Mouse (Mus musculus) C2C12 (cell line): ENCODE measurements around the gene Megf8. TPM values are rescaled to one million over a fixed set of nuclear protein-coding genes. Genes with fewer than 3 reads are reported as not detected.

Experiments
- H3K27me3 ChIP-seq: one replicate; pipeline ENCODE4 v1.6.1; 2011; ENCODE audit not compliant: control insufficient read depth, insufficient read depth, insufficient read length
- H3K36me3 ChIP-seq: one replicate; pipeline ENCODE4 v1.6.1; 2011; ENCODE audit not compliant: control insufficient read depth, insufficient read depth
- H3K4me3 ChIP-seq: one replicate; pipeline ENCODE4 v1.5.1; 2011; ENCODE audit warnings: mild to moderate bottlenecking, control low read depth; ENCODE audit not compliant: poor library complexity, insufficient read depth, severe bottlenecking
- H3K79me2 ChIP-seq: one replicate; pipeline ENCODE4 v1.6.1; 2011; ENCODE audit not compliant: control insufficient read depth, insufficient read depth
- H3K79me3 ChIP-seq: one replicate; pipeline ENCODE4 v1.6.1; 2011; ENCODE audit warnings: low read depth, control low read depth
- H3ac ChIP-seq: one replicate; pipeline ENCODE3; 2011; ENCODE audit warnings: low read depth; ENCODE audit not compliant: control insufficient read depth, insufficient read length
- CEBPB ChIP-seq: IDR thresholded peaks from one replicate; pipeline ENCODE4 v1.6.1; 2011; ENCODE audit warnings: low read depth, mild to moderate bottlenecking, control low read depth, moderate library complexity
- CTCF ChIP-seq: IDR thresholded peaks from one replicate; pipeline ENCODE4 v1.5.1; 2011; ENCODE audit not compliant: control insufficient read depth, insufficient read depth, insufficient read length
- FOSL1 ChIP-seq: IDR thresholded peaks from one replicate; pipeline ENCODE4 v1.8.0; 2011; ENCODE audit warnings: mild to moderate bottlenecking, low read length; ENCODE audit not compliant: poor library complexity, insufficient read depth, severe bottlenecking
- MAX ChIP-seq: IDR thresholded peaks from one replicate; pipeline ENCODE4 v1.6.1; 2011; ENCODE audit warnings: mild to moderate bottlenecking, control low read depth
- MYOD1 ChIP-seq: IDR thresholded peaks from one replicate; pipeline ENCODE4 v1.6.1; 2011; ENCODE audit warnings: low read depth; ENCODE audit not compliant: control insufficient read depth, insufficient read length
- MYOG ChIP-seq: IDR thresholded peaks from one replicate; pipeline ENCODE4 v1.6.1; 2011; ENCODE audit not compliant: control insufficient read depth, insufficient read length; ENCODE audit errors: extremely low read depth
- USF1 ChIP-seq: IDR thresholded peaks from one replicate; pipeline ENCODE4 v1.6.1; 2011; ENCODE audit warnings: low read depth, mild to moderate bottlenecking, control low read depth, moderate library complexity
- polyA plus RNA-seq: library from polyadenylated mRNA; unstranded; fragments of >200 nt; fragmentation: generic; extraction: Trizol; gene quantifications from one replicate; pipeline ENCODE4 v1.2.1, GENCODE M21; 2012; ENCODE audit warnings: missing spikeins

The Megf8 gene
- polyA plus RNA-seq, 1 experiment: 31.9 TPM

DNA sequence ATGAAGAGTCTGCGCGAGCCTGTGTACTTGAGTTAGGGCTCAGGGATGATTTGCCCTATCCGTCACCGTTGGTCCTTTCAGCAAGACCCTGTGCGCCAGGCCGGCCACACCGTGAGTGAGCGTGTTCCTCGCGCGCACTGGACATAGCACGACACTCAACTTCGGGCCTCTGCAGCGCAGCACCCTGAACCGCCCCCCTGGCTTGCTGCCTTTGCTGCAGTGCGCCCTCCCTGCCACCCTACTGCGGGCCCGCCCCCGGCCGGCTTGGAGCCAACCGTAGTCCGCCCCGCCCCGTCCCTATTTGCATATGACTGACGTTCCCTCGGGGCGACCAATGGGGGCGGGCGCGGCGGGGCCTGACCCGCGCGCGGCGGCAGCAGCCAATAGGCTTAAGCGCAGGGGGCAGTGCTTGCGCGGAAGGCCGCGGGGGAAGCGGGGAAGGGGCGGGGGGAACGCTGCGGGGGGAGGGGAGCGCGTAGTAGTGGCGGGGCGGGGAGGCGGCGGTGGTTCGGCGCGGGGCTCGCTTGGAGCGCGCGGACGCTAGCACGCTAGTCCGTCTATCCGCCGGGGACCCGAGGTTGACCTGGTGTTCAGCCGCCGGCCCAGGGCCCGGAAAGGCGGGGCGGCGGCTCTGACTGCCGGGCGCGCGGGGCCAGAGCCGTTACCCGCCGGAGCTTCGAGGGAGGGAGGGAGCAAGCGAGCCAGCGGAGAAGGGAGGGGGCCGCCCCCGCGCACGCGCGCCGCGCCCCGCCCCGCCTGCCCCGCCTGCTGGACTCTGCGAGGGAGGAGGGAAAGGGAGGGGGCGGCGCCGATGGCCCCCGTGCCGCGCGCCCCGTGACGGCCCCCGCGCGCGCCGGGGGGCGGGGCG, 35.0 kb upstream of the Megf8 start:
- H3K36me3 ChIP-seq: peaks cover 19% of the 10 kb centered on the region
- TF ChIP-seq CTCF (no peak), MYOD1 (no peak), MAX (no peak), CEBPB (no peak), FOSL1 (no peak)
- peak overlapping the region; percentile 43 for H3K4me3 ChIP-seq
- peaks cover 18% of the 10 kb centered on the region for H3K79me3 ChIP-seq
- no peaks in the 10 kb centered on the region for H3K27me3 ChIP-seq
- H3K79me2 ChIP-seq: peaks cover 32% of the 10 kb centered on the region
- H3ac ChIP-seq: peak overlapping the region; percentile 73

DNA sequence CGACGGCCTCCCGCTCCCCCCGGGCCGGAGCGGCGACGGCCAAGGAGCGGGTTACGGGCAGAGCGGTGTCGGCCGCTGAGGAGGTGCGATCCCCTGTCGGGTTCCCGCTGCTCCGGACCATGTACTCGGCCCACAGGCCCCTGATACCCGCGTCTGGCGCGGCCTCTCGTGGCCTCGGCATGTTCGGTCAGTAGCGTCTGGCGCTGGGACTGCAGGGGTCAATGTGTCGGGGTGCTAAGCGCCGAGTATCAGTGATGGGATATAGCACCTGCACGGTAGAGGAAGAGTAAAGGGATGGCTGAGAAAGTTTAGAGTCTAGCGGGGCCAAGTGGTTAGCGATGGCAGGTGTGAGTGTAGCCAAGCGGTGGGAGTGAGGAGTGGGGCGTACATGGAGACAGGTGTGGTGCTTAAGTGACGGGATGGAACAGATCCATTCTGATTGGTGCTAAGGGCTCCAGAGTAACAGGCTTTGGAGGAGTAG, 34.2 kb upstream of the Megf8 start:
- H3K4me3 ChIP-seq: peak overlapping the region; percentile 43
- peaks cover 18% of the 10 kb centered on the region for H3K79me3 ChIP-seq
- no peak for TF ChIP-seq MYOD1
- TF ChIP-seq USF1: no peak
- H3K36me3 ChIP-seq: peaks cover 25% of the 10 kb centered on the region
- peaks cover 27% of the 10 kb centered on the region for H3K79me2 ChIP-seq
- peak overlapping the region; percentile 93 for H3ac ChIP-seq
- H3K27me3 ChIP-seq: no peaks in the 10 kb centered on the region

DNA sequence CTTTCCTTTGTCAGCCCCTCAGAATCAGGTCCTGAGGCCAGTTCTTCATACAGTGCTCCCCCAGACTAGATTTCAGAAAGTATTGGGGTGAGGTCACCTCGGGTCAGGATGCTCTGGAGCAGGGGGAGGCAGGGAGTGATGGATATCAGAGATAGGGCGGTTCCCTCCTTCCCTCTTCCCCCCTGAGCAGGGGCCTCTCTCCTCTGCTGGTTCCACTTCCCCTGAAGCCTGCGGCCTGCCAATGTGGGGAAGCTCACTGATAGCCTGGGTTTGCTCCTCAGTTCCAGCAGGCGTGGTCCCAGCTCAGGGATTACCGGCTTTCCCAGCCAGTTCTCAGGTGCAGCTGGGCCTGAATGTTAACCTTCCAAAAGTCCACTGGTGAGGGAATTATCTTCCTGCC, 33.3 kb upstream of the Megf8 start:
- Histone ChIP-seq H3ac (peak overlapping the region; percentile 93), H3K36me3 (peaks cover 32% of the 10 kb centered on the region), H3K4me3 (peak overlapping the region; percentile 43), H3K79me3 (peaks cover 18% of the 10 kb centered on the region), H3K27me3 (no peaks in the 10 kb centered on the region), H3K79me2 (peaks cover 27% of the 10 kb centered on the region)
- TF ChIP-seq USF1: no peak
- TF ChIP-seq MAX: no peak

DNA sequence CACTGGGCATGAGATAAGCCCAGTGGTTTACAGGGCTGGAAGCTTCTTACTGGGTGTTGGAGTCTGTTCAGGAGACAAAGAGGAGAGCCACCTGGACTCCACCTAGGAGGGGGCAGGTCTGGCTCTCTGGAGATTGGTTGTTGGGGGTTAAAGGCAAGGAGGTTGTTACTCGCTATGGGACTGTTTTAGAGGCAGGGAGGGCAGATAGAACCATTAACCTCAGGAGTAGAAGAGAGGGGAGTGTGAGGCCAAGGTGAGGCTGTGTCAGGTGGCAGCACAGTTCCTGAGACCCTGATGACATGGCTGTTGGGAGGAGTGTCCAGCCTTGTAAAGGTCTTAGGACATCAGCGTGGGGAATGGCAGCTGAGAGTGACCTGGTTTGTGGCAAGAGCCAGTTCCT, 32.8 kb upstream of the Megf8 start:
- peaks cover 27% of the 10 kb centered on the region for H3K79me2 ChIP-seq
- peaks cover 18% of the 10 kb centered on the region for H3K79me3 ChIP-seq
- no peak overlapping the region for H3K4me3 ChIP-seq
- TF ChIP-seq USF1 (no peak), MYOG (no peak), CEBPB (no peak), CTCF (no peak), MYOD1 (no peak), FOSL1 (no peak), MAX (no peak)
- no peaks in the 10 kb centered on the region for H3K27me3 ChIP-seq
- no peak overlapping the region for H3ac ChIP-seq
- peaks cover 38% of the 10 kb centered on the region for H3K36me3 ChIP-seq

DNA sequence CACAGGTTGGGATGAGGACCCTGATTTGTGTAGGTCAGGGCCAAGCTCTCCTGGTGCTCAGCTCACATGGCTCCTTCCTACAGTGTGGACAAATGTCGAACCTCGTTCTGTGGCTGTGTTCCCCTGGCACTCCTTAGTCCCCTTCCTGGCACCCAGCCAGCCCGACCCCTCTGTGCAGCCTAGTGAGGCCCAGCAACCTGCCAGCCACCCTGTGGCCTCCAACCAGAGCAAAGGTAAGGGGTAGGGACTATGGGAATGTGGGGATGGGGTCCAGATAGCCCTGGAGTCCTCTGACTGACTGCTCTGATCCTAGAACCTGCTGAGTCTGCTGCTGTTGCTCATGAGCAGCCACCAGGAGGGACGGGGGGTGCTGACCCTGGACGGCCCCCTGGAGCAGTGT, 32.2 kb upstream of the Megf8 start:
- TF ChIP-seq USF1 (no peak), CEBPB (no peak), MYOD1 (no peak)
- Histone ChIP-seq H3K27me3 (no peaks in the 10 kb centered on the region), H3K79me3 (peaks cover 18% of the 10 kb centered on the region), H3K36me3 (peaks cover 41% of the 10 kb centered on the region), H3K79me2 (peaks cover 27% of the 10 kb centered on the region), H3ac (no peak overlapping the region), H3K4me3 (no peak overlapping the region)

GRCm38 (mm10) chr7:25285511-25286238, 31.3 kb upstream of the Megf8 start:
- no peak for TF ChIP-seq MYOD1
- Histone ChIP-seq H3K36me3 (peaks cover 45% of the 10 kb centered on the region), H3K79me2 (peaks cover 27% of the 10 kb centered on the region), H3K27me3 (no peaks in the 10 kb centered on the region), H3K79me3 (peaks cover 18% of the 10 kb centered on the region), H3ac (no peak overlapping the region), H3K4me3 (no peak overlapping the region)
